ENCODE assay signal across 23 mouse cellular contexts in the genomic region with DNA sequence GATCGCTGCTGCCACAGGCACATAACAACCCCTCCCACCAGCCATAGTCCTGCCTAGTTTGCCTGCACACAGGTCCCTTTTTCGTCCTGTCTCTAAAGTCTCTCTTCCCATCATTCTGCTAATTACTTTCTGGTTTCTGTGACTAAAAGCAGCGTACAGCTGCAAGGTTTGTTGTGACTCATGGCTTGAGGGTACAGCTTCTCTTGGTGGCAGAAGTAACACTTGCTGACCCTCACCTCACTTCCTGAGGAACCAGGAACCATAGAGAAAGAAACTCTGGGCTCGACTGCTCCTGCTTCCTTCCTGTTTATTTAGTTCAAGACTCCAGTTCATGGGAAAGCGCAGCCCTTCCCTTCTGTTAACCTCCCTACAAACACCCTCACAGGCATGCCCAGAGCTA.
DNase-seq lines count a peak whose midpoint lies in the region; ATAC-seq and TF ChIP-seq lines count a peak whose summit lies in the region.
"Had no signal": no experiment of that assay in that cellular context is flagged by ENCODE, and none has a peak within 500 bp of the region (broad histone marks: within the 10 kb centered on the region; RNA-seq: fewer than 3 reads in every experiment).

No protein-coding gene starts in this region.

- no peak overlapping the region for H3K4me2 ChIP-seq in CH12.LX (ENCODE audit: insufficient read depth, low read depth, poor library complexity, severe bottlenecking)
- H3K4me2 ChIP-seq in kidney, embryonic 16.5 days (replicated peaks; ENCODE audit: low read depth, low read length): no peak overlapping the region
- H3K4me2 ChIP-seq: embryonic facial prominence, embryonic 12.5 days; forebrain, embryonic 12.5 days had no signal

- H3K9ac ChIP-seq in CH12.LX (ENCODE audit: insufficient read depth, low read depth): no peak overlapping the region
- no peak overlapping the region for H3K9ac ChIP-seq in kidney, embryonic 16.5 days (replicated peaks; ENCODE audit: low read length)
- H3K9ac ChIP-seq: embryonic facial prominence, embryonic 12.5 days; forebrain, embryonic 12.5 days had no signal

- peak; percentile 80 for TF ChIP-seq EP300 in CH12.LX (IDR thresholded peaks at IDR 0.05; ENCODE audit: low read length)

- no peaks in the 10 kb centered on the region for H3K27me3 ChIP-seq in CH12.LX (replicated peaks)
- no peaks in the 10 kb centered on the region for H3K27me3 ChIP-seq in kidney, embryonic 16.5 days (ENCODE audit: insufficient read depth, low read length)
- H3K27me3 ChIP-seq: embryonic facial prominence, embryonic 12.5 days had no signal

- no peak for TF ChIP-seq CTCF in CH12.LX (conservative IDR thresholded peaks at IDR 0.05 in 1 of 2, IDR thresholded peaks at IDR 0.05 in 1 of 2; ENCODE audit: low read depth in 2 of 2, low read length in 2 of 2)

- H3K79me2 ChIP-seq in CH12.LX (replicated peaks; ENCODE audit: control insufficient read depth, extremely low read depth, insufficient read depth, poor library complexity, severe bottlenecking): no peaks in the 10 kb centered on the region

- in situ Hi-C loops in CH12.LX (cut with MboI; ENCODE audit: low pct_ligation_motif_present, low pct_unique_long_range_greater_than_20kb, low sequenced_read_pairs): no loop called here

- dilution Hi-C loops in CH12.LX (cut with MboI; ENCODE audit: extremely low pct_ligation_motif_present, extremely low pct_unique_long_range_greater_than_20kb, low sequenced_read_pairs): no loop called here

- no peak overlapping the region for H3K4me3 ChIP-seq in CH12.LX (replicated peaks in 1 of 3; ENCODE audit: low read depth in 2 of 3, low read length in 2 of 3, poor library complexity in 1 of 3)
- no peak overlapping the region for H3K4me3 ChIP-seq in kidney, embryonic 16.5 days (ENCODE audit: low read length)
- H3K4me3 ChIP-seq: embryonic facial prominence, embryonic 10.5 days; embryonic facial prominence, embryonic 12.5 days; forebrain, embryonic 10.5 days; forebrain, embryonic 12.5 days had no signal

- DNase-seq in A20 (ENCODE audit: low read depth, low spot score): peak; percentile 46
- peak; percentile 40 for DNase-seq in CH12.LX (ENCODE audit: extremely low read depth)
- peak; percentile 9 for DNase-seq in c-Kit-positive CD71-negative TER-119-negative erythroid progenitor cells, embryonic 14.5 days (ENCODE audit: low read depth)
- DNase-seq: adrenal gland, adult 8-10 months; adrenal gland, postnatal 36 days; B cell, adult 2 months; cerebellum, adult 11-12 months; cerebellum, adult 2 months; cerebellum, adult 9-10 months; cerebellum, postnatal 10 days; cerebellum, postnatal 25 days had no signal

- no peak overlapping the region for H3K27ac ChIP-seq in CH12.LX (ENCODE audit: insufficient read depth, low read depth)
- H3K27ac ChIP-seq in kidney, embryonic 16.5 days (ENCODE audit: low read length): no peak overlapping the region
- H3K27ac ChIP-seq: embryonic facial prominence, embryonic 10.5 days; embryonic facial prominence, embryonic 12.5 days; forebrain, embryonic 10.5 days; forebrain, embryonic 12.5 days had no signal

- ATAC-seq in CD4-positive, CD25-positive, alpha-beta regulatory T cell, adult 4 months: no peak
- ATAC-seq in kidney, embryonic 16.5 days (ENCODE audit: low FRiP score, low TSS enrichment): no peak
- no peak for ATAC-seq in megakaryocyte progenitor cell, adult 5-6 weeks (replicated peaks; ENCODE audit: poor library complexity)
- ATAC-seq: activated CD4-positive, CD25-positive, alpha-beta regulatory T cell, adult 4 months; forebrain, embryonic 14.5 days; forebrain, embryonic 16.5 days; Patski had no signal

- 39% methylated on average over 5 of the region's 5 CpGs for WGBS in kidney, embryonic 16.5 days

- peaks cover 10% of the 10 kb centered on the region for H3K9me3 ChIP-seq in CH12.LX (replicated peaks; ENCODE audit: low read length)
- no peaks in the 10 kb centered on the region; the same call in 1 of the 2 replicates for H3K9me3 ChIP-seq in kidney, embryonic 16.5 days (ENCODE audit: low read length)
- H3K9me3 ChIP-seq: embryonic facial prominence, embryonic 10.5 days; forebrain, embryonic 10.5 days; forebrain, embryonic 12.5 days had no signal

- peaks cover 8 to 14% of the 10 kb centered on the region in 2 experiments; a peak in 3 of 4 replicates for H3K4me1 ChIP-seq in CH12.LX (ENCODE audit: control insufficient read depth in 1 of 2, insufficient read depth in 2 of 2)
- no peaks in the 10 kb centered on the region for H3K4me1 ChIP-seq in kidney, embryonic 16.5 days (ENCODE audit: insufficient read depth, low read length)
- H3K4me1 ChIP-seq: embryonic facial prominence, embryonic 10.5 days; embryonic facial prominence, embryonic 12.5 days; forebrain, embryonic 12.5 days had no signal

- no peak for TF ChIP-seq POLR2A in CH12.LX (IDR thresholded peaks at IDR 0.05; ENCODE audit: low read depth, low read length)

- TF ChIP-seq RAD21 in CH12.LX (IDR thresholded peaks at IDR 0.05; ENCODE audit: low read depth, low read length): no peak

- no peaks in the 10 kb centered on the region for H3K36me3 ChIP-seq in CH12.LX (replicated peaks in 1 of 2; ENCODE audit: control insufficient read depth in 1 of 2, insufficient read depth in 1 of 2, low read length in 1 of 2)
- H3K36me3 ChIP-seq in kidney, embryonic 16.5 days (ENCODE audit: insufficient read depth, low read length): no peaks in the 10 kb centered on the region
- H3K36me3 ChIP-seq: embryonic facial prominence, embryonic 10.5 days; embryonic facial prominence, embryonic 12.5 days; forebrain, embryonic 10.5 days; forebrain, embryonic 12.5 days; G1E had no signal

TF ChIP-seq in CH12.LX, 34 proteins besides CTCF, POLR2A, EP300 and RAD21:
- TF ChIP-seq MEF2A (IDR thresholded peaks at IDR 0.05; ENCODE audit: borderline replicate concordance, low read depth, low read length): peak; percentile 32; the same call in 1 of the 2 replicates
- no peak for TF ChIP-seq UBTF (IDR thresholded peaks at IDR 0.05; ENCODE audit: low read depth, low read length)
- no peak for TF ChIP-seq E2F4 (IDR thresholded peaks at IDR 0.05; ENCODE audit: insufficient replicate concordance, low read depth, low read length)
- no peak for TF ChIP-seq SMC3 (IDR thresholded peaks at IDR 0.05; ENCODE audit: low read depth, low read length)
- TF ChIP-seq RCOR1 (conservative IDR thresholded peaks at IDR 0.05; ENCODE audit: low read depth, low read length): no peak
- TF ChIP-seq NELFE (IDR thresholded peaks at IDR 0.05; ENCODE audit: low read depth, low read length): no peak
- no peak for TF ChIP-seq TBP (conservative IDR thresholded peaks at IDR 0.05; ENCODE audit: low read depth, low read length)
- TF ChIP-seq USF2 (conservative IDR thresholded peaks at IDR 0.05; ENCODE audit: low read depth, low read length): no peak
- TF ChIP-seq BHLHE40 (IDR thresholded peaks at IDR 0.05; ENCODE audit: low read depth, low read length): no peak
- TF ChIP-seq ZMIZ1 (IDR thresholded peaks at IDR 0.05; ENCODE audit: low read depth, low read length): no peak
- no peak for TF ChIP-seq PAX5 (IDR thresholded peaks at IDR 0.05; ENCODE audit: low read length)
- peak; percentile 11; the same call in 1 of the 2 replicates for TF ChIP-seq JUN (IDR thresholded peaks at IDR 0.05; ENCODE audit: insufficient read depth, low read depth, low read length)
- no peak for TF ChIP-seq KAT2A (IDR thresholded peaks at IDR 0.05; ENCODE audit: insufficient replicate concordance, low read length)
- TF ChIP-seq ZKSCAN1 (IDR thresholded peaks at IDR 0.05; ENCODE audit: borderline replicate concordance, low read depth, low read length): no peak
- TF ChIP-seq HCFC1 (IDR thresholded peaks at IDR 0.05; ENCODE audit: low read depth, low read length): peak; percentile 50
- TF ChIP-seq MAZ (IDR thresholded peaks at IDR 0.05; ENCODE audit: low read depth, low read length): no peak
- peak; percentile 9; the same call in 1 of the 2 replicates for TF ChIP-seq ETS1 (conservative IDR thresholded peaks at IDR 0.05; ENCODE audit: low read depth, low read length)
- peak; percentile 69 for TF ChIP-seq IRF4 (IDR thresholded peaks at IDR 0.05; ENCODE audit: low read depth, low read length)
- peak; percentile 44; the same call in 1 of the 2 replicates for TF ChIP-seq ELF1 (IDR thresholded peaks at IDR 0.05; ENCODE audit: low read depth, low read length)
- no peak for TF ChIP-seq MAFK (IDR thresholded peaks at IDR 0.05; ENCODE audit: insufficient replicate concordance, low read length)
- TF ChIP-seq TCF12 (IDR thresholded peaks at IDR 0.05; ENCODE audit: low read depth, low read length): peak; percentile 70
- TF ChIP-seq POLR2AphosphoS2 (IDR thresholded peaks at IDR 0.05; ENCODE audit: low read depth, low read length): no peak
- TF ChIP-seq CHD2 (IDR thresholded peaks at IDR 0.05; ENCODE audit: low read length): no peak
- TF ChIP-seq ZC3H11A (IDR thresholded peaks at IDR 0.05; ENCODE audit: low read depth, low read length): no peak
- TF ChIP-seq USF1 (IDR thresholded peaks at IDR 0.05; ENCODE audit: low read depth, low read length): no peak
- TF ChIP-seq GABPA (IDR thresholded peaks at IDR 0.05; ENCODE audit: insufficient replicate concordance, low read depth, low read length): no peak
- no peak for TF ChIP-seq MAX (IDR thresholded peaks at IDR 0.05; ENCODE audit: low read length)
- no peak for TF ChIP-seq NRF1 (IDR thresholded peaks at IDR 0.05; ENCODE audit: low read depth, low read length)
- TF ChIP-seq CHD1 (IDR thresholded peaks at IDR 0.05; ENCODE audit: low read depth, low read length): no peak
- no peak for TF ChIP-seq ZNF384 (IDR thresholded peaks at IDR 0.05; ENCODE audit: low read depth, low read length)
- 0 out of 2 replicates have a peak, but pooled peaks have one; percentile 25 for TF ChIP-seq JUND (conservative IDR thresholded peaks at IDR 0.05; ENCODE audit: low read depth, low read length)
- TF ChIP-seq SIN3A (IDR thresholded peaks at IDR 0.05; ENCODE audit: low read length): no peak
- no peak for TF ChIP-seq MYC (IDR thresholded peaks at IDR 0.05; ENCODE audit: low read depth, low read length)
- TF ChIP-seq MXI1 (IDR thresholded peaks at IDR 0.05; ENCODE audit: low read depth, low read length): no peak
